Mouse (Mus musculus) thymus, postnatal 10 days (tissue): Measurements from ENCODE around the gene Wdr24.

Experiments
- DNase-seq, 2 experiments: peaks; one replicate each; pipeline ENCODE4 v3.0.0; 2021; ENCODE audit warnings: low spot score in 2 of 2

Gene Wdr24

GRCm38 (mm10) chr17:25823452-25823851, at the start of gene Wdr24:
Wdr24 (plus strand) TSS chr17:25823627.
- DNase-seq = peak; percentile 62 to 82

DNA sequence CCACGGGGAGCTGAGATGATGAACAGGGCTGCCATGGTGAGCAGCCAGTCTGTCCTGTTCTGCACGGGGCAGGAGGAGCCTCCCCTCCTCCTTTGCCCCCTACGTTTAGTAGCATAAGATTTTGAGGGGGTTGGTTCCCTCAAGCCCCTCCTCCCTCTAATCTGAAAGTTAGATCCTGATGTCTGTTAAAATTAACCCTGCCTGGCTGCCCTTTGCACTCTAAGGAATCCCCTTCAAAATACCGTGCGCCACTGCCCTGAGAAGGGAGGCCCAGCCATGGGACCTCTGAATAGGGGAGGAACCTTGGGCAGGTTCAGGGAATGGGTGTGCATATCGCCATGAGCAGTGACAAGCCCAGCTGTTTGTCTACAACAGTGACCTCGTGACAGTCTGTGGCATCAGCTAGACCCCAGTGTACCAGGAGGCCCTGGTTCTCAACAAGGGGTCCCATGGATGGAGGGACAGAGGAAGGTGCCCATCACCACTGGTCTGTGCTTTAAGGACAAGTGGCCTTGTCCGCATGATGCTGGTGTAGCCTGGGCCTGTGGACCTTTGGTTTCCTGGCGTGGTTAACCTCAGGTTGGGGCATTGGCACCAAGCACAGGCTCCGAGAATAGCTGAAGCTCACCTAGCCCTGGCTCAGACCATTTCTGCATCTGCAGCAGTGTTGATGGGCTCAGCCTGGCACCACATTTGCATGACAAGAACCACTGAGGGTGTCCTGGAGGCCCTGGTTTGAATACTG, 47.9 kb upstream of the Wdr24 start:
- DNase-seq = no peak

GRCm38 (mm10) chr17:25777948-25778347, 45.5 kb upstream of the Wdr24 start:
- DNase-seq = no peak

- no peak for DNase-seq
Observed at GRCm38 (mm10) chr17:25781339-25781738, 42.1 kb upstream of the Wdr24 start.

DNA sequence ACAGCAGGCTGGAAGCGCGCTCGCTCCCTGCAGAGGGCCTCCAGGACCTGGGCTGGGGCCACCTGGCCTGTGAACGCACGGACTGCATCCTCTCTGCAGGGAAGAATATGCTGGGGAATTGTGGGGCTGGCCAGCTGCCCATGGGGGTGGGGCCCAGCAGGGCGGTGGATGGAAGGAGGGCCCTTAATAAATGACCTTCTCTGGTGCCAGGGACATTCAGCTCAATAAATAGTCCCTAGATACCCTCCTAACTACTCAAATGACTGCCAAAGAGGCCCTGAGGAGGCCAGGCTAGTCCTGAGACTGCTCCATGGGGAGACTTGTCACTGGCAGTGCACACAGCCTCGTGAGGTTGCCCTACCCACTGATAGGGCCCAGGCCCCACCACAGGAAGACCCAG, 40.3 kb upstream of the Wdr24 start:
- no peak for DNase-seq

GRCm38 (mm10) chr17:25783861-25784574, 39.4 kb upstream of the Wdr24 start:
- DNase-seq = no peak

DNA sequence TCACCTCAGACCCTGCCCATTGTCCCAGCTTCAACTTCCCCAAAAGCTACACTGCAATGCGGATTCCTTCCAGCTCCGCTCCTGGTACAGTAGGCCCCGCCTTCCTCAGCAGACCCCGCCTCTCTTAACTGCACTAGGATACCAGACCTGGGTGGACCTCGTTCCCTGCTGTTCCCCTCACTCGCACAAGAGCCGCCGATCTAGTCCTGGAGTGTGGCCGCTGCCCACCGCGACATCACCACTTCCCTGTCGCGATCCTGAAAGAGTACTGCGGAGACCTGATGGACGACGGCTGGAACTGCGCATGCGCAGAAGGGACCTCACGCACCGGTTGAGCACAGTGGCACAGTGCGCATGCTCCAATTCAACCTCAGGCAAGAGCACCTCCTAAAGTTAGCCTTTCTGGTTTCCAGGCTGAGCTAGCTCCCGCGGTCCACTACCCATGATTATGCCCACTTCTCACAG, 38.1 kb upstream of the Wdr24 start, which contains the start of gene Haghl:
Haghl (minus strand) TSS at position 393 of the 465 bp plus-strand sequence.
- peak; percentile 86 to 96 for DNase-seq

GRCm38 (mm10) chr17:25786280-25786679, 37.1 kb upstream of the Wdr24 start, which contains the start of gene Ccdc78:
Ccdc78 (plus strand) TSS chr17:25786580.
- no peak for DNase-seq

DNA sequence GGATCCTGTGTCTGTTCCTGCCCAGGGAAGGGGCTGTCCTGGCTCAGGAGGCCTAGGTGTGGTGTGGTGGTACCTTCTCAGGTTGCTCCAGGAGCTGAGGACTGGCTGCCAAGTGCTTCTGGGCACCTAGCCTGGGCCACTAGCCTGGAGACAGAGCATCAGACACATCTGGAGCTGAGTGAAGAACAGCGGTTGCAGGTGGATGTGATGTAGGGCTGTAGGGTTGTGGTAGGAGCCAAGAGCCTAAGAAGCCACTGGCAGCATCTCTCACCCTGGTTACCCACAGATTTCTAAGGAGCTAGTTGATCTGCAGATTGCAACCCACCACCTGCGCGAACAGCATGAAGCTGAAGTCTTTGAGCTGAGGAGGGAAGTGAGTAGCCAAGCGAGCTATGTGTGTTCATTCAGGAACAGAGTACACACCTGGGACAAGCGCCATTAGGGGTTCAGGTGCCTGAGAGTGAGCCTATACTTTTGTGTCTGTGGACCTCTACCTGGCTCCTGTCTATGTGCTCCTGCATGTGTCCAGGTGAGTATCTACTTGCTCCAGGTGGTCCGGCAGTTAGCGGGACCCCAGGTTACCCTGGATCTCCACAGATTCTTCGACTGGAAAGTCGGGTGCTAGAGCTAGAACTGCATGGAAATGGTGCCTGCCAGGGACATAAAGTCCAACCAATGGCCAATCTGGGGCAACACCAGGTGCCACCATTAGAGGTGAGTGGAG, 36.5 kb upstream of the Wdr24 start:
- no peak for DNase-seq

- no peak for DNase-seq
Observed at GRCm38 (mm10) chr17:25791320-25791842, 32.0 kb upstream of the Wdr24 start.

- DNase-seq = peak; percentile 76 to 84
Observed at GRCm38 (mm10) chr17:25791843-25792527, 31.4 kb upstream of the Wdr24 start.

DNA sequence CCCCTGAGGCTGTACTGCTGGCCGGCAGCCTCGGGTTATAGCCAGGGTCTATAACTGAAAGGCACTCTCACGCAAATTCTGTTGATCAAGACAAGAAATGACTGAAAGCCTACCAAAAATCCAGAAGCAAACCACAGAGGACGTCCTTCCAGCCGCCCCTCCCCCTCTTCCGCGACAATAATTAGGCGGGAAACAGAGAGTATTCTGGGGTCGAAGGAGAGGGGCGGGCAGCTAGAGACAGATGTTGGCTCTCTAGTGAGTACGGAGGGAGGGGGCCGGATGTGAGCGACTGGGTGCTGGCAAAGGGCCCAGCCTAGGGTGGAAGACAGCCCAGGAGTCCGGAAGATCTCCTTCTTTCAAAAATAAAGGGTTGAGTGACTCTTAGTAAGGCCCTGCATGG, 30.8 kb upstream of the Wdr24 start, which contains the start of gene Fam173a:
Fam173a (minus strand) TSS at position 287 of the 400 bp plus-strand sequence.
- peak; percentile 81 to 82 for DNase-seq

DNA sequence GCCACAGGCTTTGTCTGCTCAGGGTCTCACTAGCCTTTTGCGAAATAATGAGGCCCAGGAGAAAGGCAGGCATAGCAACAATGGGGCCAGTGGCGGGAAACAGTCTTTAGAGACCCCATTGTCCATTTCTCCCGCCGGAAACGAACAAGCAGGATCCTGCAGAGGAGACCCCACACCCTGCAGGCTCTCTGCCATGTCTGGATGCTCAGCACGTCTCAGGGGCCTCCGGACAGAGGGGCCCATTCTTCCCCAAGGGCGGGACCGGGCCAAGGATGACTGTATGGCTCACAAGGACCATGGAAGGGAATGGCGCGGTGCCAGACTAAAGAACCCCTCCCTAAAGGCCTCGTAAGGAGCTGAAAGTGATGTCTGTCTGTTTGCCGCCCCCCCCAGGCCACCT, 29.2 kb upstream of the Wdr24 start:
- no peak for DNase-seq

DNA sequence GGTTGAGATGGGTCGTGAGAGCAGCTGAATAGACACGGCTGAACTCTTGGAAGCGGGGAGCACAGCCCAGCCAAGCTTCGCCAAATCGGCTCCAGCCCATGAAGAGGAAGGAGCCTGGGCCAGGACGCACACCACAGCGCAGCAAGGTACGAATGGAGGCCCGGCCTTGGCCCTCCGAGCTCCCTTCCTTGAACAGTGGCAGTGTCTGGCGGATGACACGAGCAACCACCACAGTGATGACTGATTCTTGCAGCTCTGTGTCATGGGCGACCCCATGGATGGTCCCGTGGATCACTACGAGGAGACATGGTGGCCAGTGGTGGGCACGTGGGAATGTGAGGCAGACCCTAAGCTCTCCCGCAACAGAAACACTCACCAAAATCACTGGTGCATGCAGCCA, 28.4 kb upstream of the Wdr24 start:
- DNase-seq = no peak

DNA sequence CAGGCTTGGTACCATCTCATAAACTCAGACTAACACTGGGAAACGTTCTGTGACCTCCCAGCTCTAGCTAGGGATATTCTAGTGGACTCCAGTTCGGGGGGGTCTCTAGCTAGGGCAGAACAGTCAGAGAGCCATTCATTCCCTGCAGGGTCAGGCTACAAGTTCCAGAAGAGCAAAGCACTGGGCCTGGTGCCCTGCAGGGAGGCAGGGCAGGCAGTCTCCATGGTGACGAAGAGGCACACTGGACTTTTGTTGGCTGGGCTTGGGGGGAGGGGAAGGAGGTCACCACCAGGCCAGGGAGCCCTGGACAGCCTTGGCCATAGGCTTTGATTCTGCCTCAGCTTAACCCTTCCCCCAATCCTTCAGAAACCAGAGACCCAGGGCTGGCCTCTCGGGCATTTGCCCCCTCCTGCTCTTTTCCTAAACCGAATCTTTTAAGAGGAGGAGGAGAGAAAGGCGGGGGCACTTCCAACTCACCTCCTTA, 27.8 kb upstream of the Wdr24 start, which contains the start of gene AC134908.4:
AC134908.4 (minus strand) TSS at position 51 of the 484 bp plus-strand sequence.
- DNase-seq = no peak

DNA sequence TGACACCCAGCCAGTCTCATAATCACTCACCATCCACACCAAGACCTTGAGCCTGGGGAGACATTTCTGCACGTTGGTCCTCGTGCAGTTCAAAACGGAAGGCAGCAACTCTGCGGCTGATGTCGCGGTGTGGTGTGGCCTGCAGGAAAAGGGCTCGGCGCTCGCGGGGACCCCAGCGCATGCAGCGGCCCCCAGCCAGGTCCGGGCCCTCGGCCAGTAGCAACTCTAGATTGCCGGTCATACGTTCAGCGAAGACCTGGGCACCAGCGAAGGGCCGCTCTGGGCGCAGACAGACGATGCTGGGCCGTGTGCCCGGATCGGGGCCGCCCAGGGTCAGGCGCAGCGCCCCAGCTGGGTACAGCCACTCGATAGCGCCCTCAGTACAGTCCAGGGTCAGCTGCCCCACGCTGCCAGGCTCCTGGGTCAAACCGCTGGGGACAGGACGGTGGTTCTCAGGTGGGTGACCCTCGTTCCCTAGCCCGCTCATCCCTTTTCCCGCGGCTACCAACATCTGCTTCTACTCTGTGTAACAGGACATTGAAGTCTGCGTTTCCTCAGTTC, 27.1 kb upstream of the Wdr24 start:
- DNase-seq = peak in 1 of 2 experiments; percentile 25

GRCm38 (mm10) chr17:25796951-25797369, 26.5 kb upstream of the Wdr24 start, which contains the start of gene Metrn:
Metrn (minus strand) TSS chr17:25797136.
- DNase-seq = peak; percentile 87 to 93

DNA sequence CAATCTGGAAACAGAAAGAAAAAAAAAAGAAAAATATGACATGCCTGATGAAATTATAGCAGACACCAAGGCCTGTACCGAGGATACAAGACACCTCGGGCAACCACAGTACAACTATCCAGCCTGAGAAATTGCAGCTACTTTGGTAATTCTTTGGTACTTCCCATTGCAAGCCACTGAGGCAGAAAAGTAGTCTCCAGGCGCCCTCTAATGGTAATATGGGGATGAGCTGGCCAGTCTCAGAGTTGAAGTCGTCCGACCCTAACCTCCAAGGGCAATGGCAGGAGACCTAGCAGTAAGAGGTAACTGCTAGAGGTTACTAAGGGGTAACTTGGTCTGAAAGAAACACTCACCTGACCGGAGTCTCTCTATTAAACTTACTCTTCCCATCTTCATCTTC, 22.4 kb upstream of the Wdr24 start:
- DNase-seq = peak; percentile 55 to 72

DNA sequence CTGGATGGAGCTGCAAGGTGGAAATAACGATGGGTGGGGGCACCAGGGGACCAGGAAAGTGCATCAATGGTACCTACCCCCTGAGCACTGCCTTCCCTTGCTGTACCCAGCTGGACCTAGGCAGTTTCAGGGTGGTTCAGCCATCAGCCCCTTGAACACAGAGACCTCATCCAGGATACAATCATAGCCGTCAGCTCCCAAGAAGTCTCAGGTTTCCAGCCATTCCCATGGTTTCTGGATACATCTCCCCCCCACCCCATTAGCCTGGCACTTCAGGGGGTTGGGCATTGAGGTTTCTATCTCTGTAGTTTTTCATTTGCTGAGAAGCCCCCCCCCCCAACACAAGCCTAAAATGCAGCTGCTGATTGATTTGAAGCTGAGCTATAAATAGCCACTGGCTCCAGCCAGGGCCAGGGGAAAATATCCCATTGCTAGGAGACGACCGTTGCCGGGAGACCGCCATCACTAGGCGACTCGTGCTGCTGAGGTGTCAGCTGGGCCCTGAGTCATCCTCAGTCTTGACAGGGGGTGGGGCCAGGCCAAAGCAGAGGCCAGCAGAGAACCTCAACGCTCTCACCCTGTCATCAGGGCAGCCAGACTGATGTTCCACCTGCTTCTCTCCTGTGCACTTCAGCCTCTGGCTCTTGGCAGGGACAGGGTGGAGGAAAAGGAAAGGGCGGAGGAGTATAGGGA, 20.5 kb upstream of the Wdr24 start:
- no peak for DNase-seq

DNA sequence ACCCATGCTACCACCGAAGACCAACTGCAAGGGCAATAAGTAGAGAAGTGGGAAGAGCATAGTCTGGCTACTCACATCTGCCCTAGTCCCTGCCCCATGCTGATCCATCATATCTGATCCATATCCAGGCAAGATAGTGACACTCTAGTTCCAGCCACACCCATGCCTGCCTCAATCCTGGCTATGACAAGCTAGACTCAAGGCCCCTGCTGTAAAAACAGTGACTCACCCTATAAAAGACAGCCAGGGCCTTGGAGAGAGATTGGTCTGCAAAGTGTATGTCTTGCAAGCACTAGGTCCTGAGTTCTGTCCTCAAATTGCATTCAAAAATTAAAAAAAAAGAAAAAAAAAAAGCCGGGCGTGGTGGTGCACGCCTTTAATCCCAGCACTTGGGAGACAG, 16.9 kb upstream of the Wdr24 start:
- no peak for DNase-seq
